In the genomic region with DNA sequence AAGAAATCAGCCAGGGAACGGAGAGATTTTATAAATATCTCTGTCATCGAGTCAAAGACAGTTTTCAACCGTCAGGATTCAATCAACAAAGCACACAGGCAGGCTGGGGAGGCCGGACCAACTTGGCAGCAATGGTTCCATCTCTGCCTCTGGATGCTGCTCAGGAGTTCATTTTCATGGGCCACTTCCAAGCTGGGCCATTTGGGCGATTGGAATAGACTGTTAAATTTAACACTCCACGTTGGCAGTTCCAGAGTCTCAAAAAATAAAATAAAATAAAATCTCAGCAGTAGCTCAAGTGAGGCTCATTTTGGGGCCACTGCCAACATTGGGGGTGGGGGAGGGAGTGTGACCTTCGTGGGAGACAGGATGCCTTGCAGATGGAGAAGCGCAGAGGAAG, we compare ENCODE assay signal across 19 mouse cellular contexts.
DNase-seq lines count a peak whose midpoint lies in the region; ATAC-seq lines count a peak whose summit lies in the region.
"Had no signal": no experiment of that assay in that cellular context is flagged by ENCODE, and none has a peak within 500 bp of the region (broad histone marks: within the 10 kb centered on the region; RNA-seq: fewer than 3 reads in every experiment).

No protein-coding gene starts in this region.

- intact Hi-C loops in left cerebral cortex, postnatal 10 days (cut with DNase I): no loop called here

- ATAC-seq in frontal cortex, adult (ENCODE audit: low TSS enrichment): 0 out of 2 replicates have a peak, but pooled peaks have one; percentile 19
- ATAC-seq in cerebellum, adult (ENCODE audit: insufficient number of reproducible peaks, low FRiP score, low TSS enrichment): no peak
- ATAC-seq: hindbrain, embryonic 16.5 days; liver, postnatal 0 days; lung, postnatal 0 days had no signal

- no peak for DNase-seq in frontal cortex, postnatal 10 days (ENCODE audit: low spot score in 2 of 2)
- DNase-seq in left cerebral cortex, postnatal 10 days (ENCODE audit: extremely low spot score in 1 of 2, low spot score in 2 of 2): peak; percentile 45 to 69
- no peak for DNase-seq in left cerebral cortex, adult 18-20 months (ENCODE audit: low spot score in 2 of 2)
- peak; percentile 62 for DNase-seq in right cerebral cortex, postnatal 4 days
- no peak for DNase-seq in right cerebral cortex, adult 2 months (ENCODE audit: low spot score in 2 of 2)
- no peak for DNase-seq in embryo, embryonic 9.5 days (ENCODE audit: extremely low spot score)
- DNase-seq: adrenal gland, postnatal 25 days; cerebellum, adult 11-12 months; gastrocnemius, postnatal 14 days; heart, adult 11 months; kidney, adult 9 months; kidney, postnatal 14 days; liver, postnatal 0 days; thymus, adult 2 months; thymus, postnatal 4 days had no signal

Comparison
In these comparisons a context has a peak if more than half of its experiments do, and no peak if none do; other contexts are left out.
1. DNase-seq: peak in left cerebral cortex, postnatal 10 days (2 of 2) and right cerebral cortex, postnatal 4 days (single experiment); none in frontal cortex, postnatal 10 days (0 of 2), left cerebral cortex, adult 18-20 months (0 of 2), right cerebral cortex, adult 2 months (0 of 2) and embryo, embryonic 9.5 days (single experiment).